In genomic region chr5:100794084-100794483, GRCm38 (mm10) we compare ENCODE assay signal across 20 mouse cellular contexts. TPM values are rescaled to one million over a fixed set of nuclear protein-coding genes. Genes with fewer than 3 reads are reported as not detected.
A peak's percentile ranks its signal among the peaks of the same experiment; 100 is the strongest.
DNase-seq lines count a peak whose midpoint lies in the region; TF ChIP-seq lines count a peak whose summit lies in the region.
"Had no signal": no experiment of that assay in that cellular context is flagged by ENCODE, and none has a peak within 500 bp of the region (broad histone marks: within the 10 kb centered on the region; RNA-seq: fewer than 3 reads in every experiment).

No protein-coding gene starts in this region.

- TF ChIP-seq EP300 in CH12.LX (IDR thresholded peaks at IDR 0.05; ENCODE audit: low read length): no peak

- in situ Hi-C loops in CH12.LX (cut with MboI; ENCODE audit: low pct_ligation_motif_present, low pct_unique_long_range_greater_than_20kb, low sequenced_read_pairs): loop anchor here (10.0 to 25.0 kb wide), 2 partner anchors 109 to 232 kb away; partner anchors contain the start of gene Plac8
- in situ Hi-C loops in ES-E14 (cut with MboI; ENCODE audit: low sequenced_read_pairs in 2 of 2, unreplicated experiment in 2 of 2): loop anchor here in 1 of 2 experiments (25.0 kb wide), 1 partner anchor 407 kb away; no protein-coding TSS in a partner anchor

- peaks cover 9 to 48% of the 10 kb centered on the region in 2 experiments for H3K4me1 ChIP-seq in CH12.LX (ENCODE audit: control insufficient read depth in 1 of 2, insufficient read depth in 2 of 2)
- peaks cover 0 to 3% of the 10 kb centered on the region in 2 experiments; a peak in 1 of 4 replicates for H3K4me1 ChIP-seq in ES-E14 (ENCODE audit: control insufficient read depth in 2 of 2, insufficient read depth in 2 of 2, low read length in 2 of 2, poor library complexity in 1 of 2)

- dilution Hi-C loops in CH12.LX (cut with MboI; ENCODE audit: extremely low pct_ligation_motif_present, extremely low pct_unique_long_range_greater_than_20kb, low sequenced_read_pairs): no loop called here

- intact Hi-C loops in left cerebral cortex, adult 2 months (cut with DNase I): no loop called here
- intact Hi-C loops in left cerebral cortex, postnatal 14 days (cut with DNase I): loop anchor here (10.0 kb wide), 2 partner anchors 119 to 249 kb away; partner anchors contain the start of gene Coq2

- DNase-seq in left cerebral cortex, adult 2 months (ENCODE audit: extremely low spot score in 1 of 2, low spot score in 2 of 2): no peak
- no peak for DNase-seq in left cerebral cortex, postnatal 14 days (ENCODE audit: low spot score in 2 of 2)
- DNase-seq in CH12.LX (ENCODE audit: extremely low read depth): no peak
- no peak for DNase-seq in ES-E14 (ENCODE audit: low read depth, low spot score)
- peak; percentile 8 for DNase-seq in splenic B cell, adult 2 months (ENCODE audit: low read depth, low spot score)
- DNase-seq in cerebellum, postnatal 25 days: no peak
- DNase-seq in adrenal gland, postnatal 14 days: no peak
- DNase-seq: adrenal gland, adult 2 months; adrenal gland, postnatal 25 days; cerebellum, adult 11-12 months; cerebellum, adult 8-10 months; cerebellum, postnatal 10 days; forebrain, postnatal 0 days; gastrocnemius, adult 2 months; gastrocnemius, postnatal 14 days; heart, postnatal 10 days; heart, postnatal 4 days had no signal

- H3K36me3 ChIP-seq in CH12.LX (replicated peaks in 1 of 2; ENCODE audit: control insufficient read depth in 1 of 2, insufficient read depth in 1 of 2, low read length in 1 of 2) (peaks cover 40 to 76% of the 10 kb centered on the region in 2 experiments), ES-E14 (ENCODE audit: control insufficient read depth, insufficient read depth, low read length, poor library complexity, severe bottlenecking) (peaks cover 48% of the 10 kb centered on the region)
- peaks cover 6% of the 10 kb centered on the region for H3K36me3 ChIP-seq in splenic B cell, adult 2 months (ENCODE audit: control insufficient read depth, insufficient read depth, low read length, poor library complexity, severe bottlenecking)

- peak; percentile 25 for TF ChIP-seq CTCF in left cerebral cortex, adult 2 months (IDR thresholded peaks at IDR 0.05)
- TF ChIP-seq CTCF in CH12.LX (conservative IDR thresholded peaks at IDR 0.05 in 1 of 2, IDR thresholded peaks at IDR 0.05 in 1 of 2; ENCODE audit: low read depth in 2 of 2, low read length in 2 of 2): peak in 1 of 2 experiments; percentile 25; a peak in 2 of 4 replicates

- no peak overlapping the region for H3K4me3 ChIP-seq in left cerebral cortex, adult 2 months
- H3K4me3 ChIP-seq in CH12.LX (replicated peaks in 1 of 3; ENCODE audit: low read depth in 2 of 3, low read length in 2 of 3, poor library complexity in 1 of 3): no peak overlapping the region
- H3K4me3 ChIP-seq in ES-E14 (ENCODE audit: insufficient read depth in 1 of 2, low read depth in 1 of 2, low read length in 2 of 2, poor library complexity in 1 of 2, severe bottlenecking in 1 of 2): no peak overlapping the region
- H3K4me3 ChIP-seq: gastrocnemius, adult 2 months; heart, embryonic 12.5 days; heart, embryonic 15.5 days had no signal

- no peak overlapping the region for H3K27ac ChIP-seq in left cerebral cortex, adult 2 months
- H3K27ac ChIP-seq in CH12.LX (ENCODE audit: insufficient read depth, low read depth) (no peak overlapping the region), ES-E14 (ENCODE audit: insufficient read depth, low read depth, low read length, poor library complexity, severe bottlenecking) (no peak overlapping the region)
- H3K27ac ChIP-seq: gastrocnemius, adult 2 months; heart, embryonic 15.5 days; hindbrain, embryonic 14.5 days had no signal

- no peak overlapping the region for H3K4me2 ChIP-seq in CH12.LX (ENCODE audit: insufficient read depth, low read depth, poor library complexity, severe bottlenecking)
- H3K4me2 ChIP-seq: heart, embryonic 12.5 days; heart, embryonic 15.5 days; hindbrain, embryonic 14.5 days had no signal

- no peak for TF ChIP-seq POLR2A in CH12.LX (IDR thresholded peaks at IDR 0.05; ENCODE audit: low read depth, low read length)

- no peak for TF ChIP-seq RAD21 in CH12.LX (IDR thresholded peaks at IDR 0.05; ENCODE audit: low read depth, low read length)

- peaks cover 33% of the 10 kb centered on the region for H3K79me2 ChIP-seq in CH12.LX (replicated peaks; ENCODE audit: control insufficient read depth, extremely low read depth, insufficient read depth, poor library complexity, severe bottlenecking)

- H3K27me3 ChIP-seq in CH12.LX (replicated peaks): no peaks in the 10 kb centered on the region
- no peaks in the 10 kb centered on the region for H3K27me3 ChIP-seq in splenic B cell, adult 2 months (ENCODE audit: control insufficient read depth, insufficient read depth, low read length, poor library complexity, severe bottlenecking)
- H3K27me3 ChIP-seq: heart, embryonic 12.5 days; heart, embryonic 15.5 days had no signal

- H3K9me3 ChIP-seq in CH12.LX (replicated peaks; ENCODE audit: low read length): no peaks in the 10 kb centered on the region
- H3K9me3 ChIP-seq in ES-E14 (ENCODE audit: control insufficient read depth, insufficient read depth, low read depth, low read length): no peaks in the 10 kb centered on the region
- H3K9me3 ChIP-seq: heart, embryonic 12.5 days; heart, embryonic 15.5 days had no signal

- no peak overlapping the region for H3K9ac ChIP-seq in CH12.LX (ENCODE audit: insufficient read depth, low read depth)
- no peak overlapping the region for H3K9ac ChIP-seq in ES-E14 (ENCODE audit: insufficient read depth, low read depth, low read length, poor library complexity, severe bottlenecking)
- H3K9ac ChIP-seq: forebrain, postnatal 0 days; heart, embryonic 12.5 days; heart, embryonic 15.5 days; hindbrain, embryonic 14.5 days had no signal

TF ChIP-seq in CH12.LX, 34 proteins besides CTCF, POLR2A, EP300 and RAD21:
- TF ChIP-seq CHD1 (IDR thresholded peaks at IDR 0.05; ENCODE audit: low read depth, low read length) (no peak), ZNF384 (IDR thresholded peaks at IDR 0.05; ENCODE audit: low read depth, low read length) (peak; percentile 74), BHLHE40 (IDR thresholded peaks at IDR 0.05; ENCODE audit: low read depth, low read length) (peak; percentile 80)
TF ChIP-seq in CH12.LX: peak in this region for 2.

TF ChIP-seq in ES-E14, 5 proteins besides CTCF, POLR2A, EP300 and RAD21:
- TF ChIP-seq ZNF384 (IDR thresholded peaks at IDR 0.05; ENCODE audit: low read depth, low read length): peak; percentile 58; the same call in 1 of the 2 replicates
- no peak for TF ChIP-seq HCFC1 (IDR thresholded peaks at IDR 0.05; ENCODE audit: borderline replicate concordance, insufficient read depth, low read length)

RNA-seq across cellular contexts. Expression of gene Helq, which starts 4.3 kb away (rescaled TPM):
- total RNA-seq in left cerebral cortex, adult 2 months (2021): 10 to 100 TPM; 18.4 to 22.1 TPM
- total RNA-seq in left cerebral cortex, postnatal 14 days (2021): 10 to 100 TPM; 12.8 to 19.1 TPM
- total RNA-seq in CH12.LX (2012; rRNA removed) (12.1 and 19.6 TPM in 2 replicates), CH12.LX (2014; rRNA removed) (13.1 and 15.7 TPM in 2 replicates), ES-E14 (2012; rRNA removed) (30.1 and 39.4 TPM in 2 replicates)
- 24.3 and 31.4 TPM in 2 replicates for polyA plus RNA-seq in CH12.LX (2012; ENCODE audit: insufficient read length, low read depth)
- 6.6 and 8.6 TPM in 2 replicates for total RNA-seq in adrenal gland, postnatal 14 days (2021)

RNA-seq across cellular contexts. Expression of gene Mrps18c, which starts 4.3 kb away (rescaled TPM):
- total RNA-seq in left cerebral cortex, adult 2 months (2021): 10 to 100 TPM; 52.0 to 57.7 TPM
- 10 to 100 TPM; 48.1 to 57.8 TPM for total RNA-seq in left cerebral cortex, postnatal 14 days (2021)
- total RNA-seq in CH12.LX (2012; rRNA removed): 87.2 and 121 TPM in 2 replicates
- 111 and 141 TPM in 2 replicates for total RNA-seq in CH12.LX (2014; rRNA removed)
- polyA plus RNA-seq in CH12.LX (2012; ENCODE audit: insufficient read length, low read depth): 185 and 216 TPM in 2 replicates
- total RNA-seq in ES-E14 (2012; rRNA removed): 53.8 and 72.8 TPM in 2 replicates
- total RNA-seq in adrenal gland, postnatal 14 days (2021): 91.8 and 110 TPM in 2 replicates

RNA-seq across cellular contexts. Expression of gene Abraxas1, which starts 26.7 kb away (rescaled TPM):
- 1 to 10 TPM; 6.5 to 9.2 TPM for total RNA-seq in left cerebral cortex, adult 2 months (2021)
- 1 to 10 TPM; 5.7 to 5.9 TPM for total RNA-seq in left cerebral cortex, postnatal 14 days (2021)
- total RNA-seq in CH12.LX (2012; rRNA removed) (13.4 and 19.0 TPM in 2 replicates), CH12.LX (2014; rRNA removed) (34.9 and 40.0 TPM in 2 replicates), ES-E14 (2012; rRNA removed) (19.5 and 20.7 TPM in 2 replicates)
- polyA plus RNA-seq in CH12.LX (2012; ENCODE audit: insufficient read length, low read depth): 29.3 and 30.9 TPM in 2 replicates
- total RNA-seq in adrenal gland, postnatal 14 days (2021): 10.2 and 16.0 TPM in 2 replicates

RNA-seq across cellular contexts. Expression of gene Gpat3, which starts 51.4 kb away (rescaled TPM):
- total RNA-seq in left cerebral cortex, adult 2 months (2021): 1 to 10 TPM; 3.9 to 5.0 TPM
- total RNA-seq in left cerebral cortex, postnatal 14 days (2021): 1 to 10 TPM; 1.4 to 1.5 TPM
- total RNA-seq in CH12.LX (2012; rRNA removed) (0.46 and 0.68 TPM in 2 replicates), CH12.LX (2014; rRNA removed) (1.5 TPM in 2 replicates), ES-E14 (2012; rRNA removed) (5.6 and 9.3 TPM in 2 replicates)
- polyA plus RNA-seq in CH12.LX (2012; ENCODE audit: insufficient read length, low read depth): 1.2 TPM in 2 replicates
- 5.1 and 7.7 TPM in 2 replicates for total RNA-seq in adrenal gland, postnatal 14 days (2021)
